Mouse (Mus musculus) gonadal fat pad, adult 2 months (tissue): ENCODE data around the gene Aldh3b3. TPM values are rescaled to one million over a fixed set of nuclear protein-coding genes. Genes with fewer than 3 reads are reported as not detected.
"Not testable (repeated sequence)": the region's sequence is repeated elsewhere in the genome, so short reads cannot be mapped to it uniquely, and the experiment has no call there.

ENCODE experiments used
- DNase-seq: peaks from one replicate; pipeline ENCODE4 v3.0.0-alpha.2; 2012; ENCODE audit warnings: low read depth
- polyA plus RNA-seq: library from polyadenylated mRNA; depleted of rRNA; stranded (reverse); fragments of >200 nt; gene quantifications from 2 replicates; pipeline ENCODE4 v1.2.3, GENCODE M21; 2012

Aldh3b3 gene
- polyA plus RNA-seq, 1 experiment: 0.86 TPM

DNA sequence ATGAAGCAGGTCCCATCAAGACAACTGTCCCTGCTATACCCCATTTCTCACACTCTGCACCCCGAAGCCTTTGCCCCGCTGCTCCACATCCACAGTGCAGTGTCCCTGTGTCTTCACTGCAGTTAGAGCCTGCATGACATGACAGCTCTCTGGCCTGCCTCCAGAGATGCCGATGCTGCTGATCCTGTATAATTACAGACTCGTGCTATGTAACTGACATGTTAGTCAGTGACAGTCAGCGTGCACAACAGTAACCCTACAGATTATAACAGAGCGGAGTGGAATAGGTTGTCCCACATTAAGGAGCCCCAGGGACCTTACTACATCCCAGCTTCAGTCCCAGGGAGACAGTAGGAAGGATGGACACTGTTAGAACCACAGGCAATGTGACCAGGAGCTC, 16.2 kb downstream of the Aldh3b3 start:
- not testable (repeated sequence) for DNase-seq

DNA sequence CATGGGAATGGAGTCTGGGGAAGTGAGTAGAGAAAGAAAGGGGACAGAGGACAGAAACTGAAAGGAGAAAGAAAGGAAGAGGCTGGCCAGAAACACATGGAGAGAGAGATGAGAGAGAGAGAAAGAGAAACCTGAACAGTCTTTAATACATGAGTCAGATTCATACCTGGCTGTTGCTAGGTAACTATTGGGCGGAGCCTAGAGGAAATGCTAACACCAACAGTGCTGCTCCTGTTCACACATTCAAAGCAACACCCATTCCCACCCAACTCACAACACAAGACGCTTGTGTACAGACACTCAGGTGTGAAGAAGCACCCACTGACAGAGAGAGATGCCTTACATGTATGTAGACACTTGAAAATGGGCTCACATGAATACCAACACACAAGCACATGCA, 17.4 kb downstream of the Aldh3b3 start:
- no peak for DNase-seq

DNA sequence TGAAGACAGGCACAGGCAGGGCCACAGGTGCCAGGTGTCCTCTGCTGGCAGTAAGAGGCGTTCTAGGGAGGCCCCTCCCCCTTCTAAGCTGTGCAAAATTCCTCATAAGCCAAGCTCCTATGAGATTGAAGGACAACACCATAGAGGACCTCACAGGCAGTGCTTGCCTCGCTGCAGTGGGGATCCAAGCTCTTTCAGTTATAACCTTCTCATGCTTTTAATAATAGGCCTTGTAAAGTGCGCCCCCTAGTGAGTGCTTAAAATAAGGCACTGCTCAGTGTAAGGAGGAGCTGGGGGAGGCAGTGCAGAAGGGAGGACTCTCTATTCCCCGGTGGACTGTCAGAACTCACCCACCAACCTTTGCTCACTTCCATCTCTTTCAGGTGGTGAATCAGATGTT, 21.9 kb downstream of the Aldh3b3 start:
- DNase-seq: no peak

DNA sequence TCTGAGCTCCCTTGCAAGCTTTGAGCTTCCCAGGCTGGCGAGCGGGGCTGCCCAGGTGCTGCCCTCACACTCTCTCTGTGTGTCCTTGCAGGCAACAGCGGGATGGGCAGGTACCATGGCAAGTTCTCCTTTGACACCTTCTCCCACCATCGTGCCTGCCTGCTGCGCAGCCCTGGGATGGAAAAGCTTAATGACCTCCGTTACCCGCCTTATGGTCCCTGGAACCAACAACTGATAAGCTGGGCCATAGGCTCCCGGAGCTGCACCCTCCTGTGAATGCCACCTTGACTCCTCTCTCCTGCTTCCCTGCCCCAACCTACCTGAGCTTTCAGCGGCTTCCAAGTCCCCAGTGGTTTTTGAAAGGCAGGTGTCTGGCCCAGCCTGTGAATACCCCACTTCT, 22.5 kb downstream of the Aldh3b3 start:
- DNase-seq: no peak

DNA sequence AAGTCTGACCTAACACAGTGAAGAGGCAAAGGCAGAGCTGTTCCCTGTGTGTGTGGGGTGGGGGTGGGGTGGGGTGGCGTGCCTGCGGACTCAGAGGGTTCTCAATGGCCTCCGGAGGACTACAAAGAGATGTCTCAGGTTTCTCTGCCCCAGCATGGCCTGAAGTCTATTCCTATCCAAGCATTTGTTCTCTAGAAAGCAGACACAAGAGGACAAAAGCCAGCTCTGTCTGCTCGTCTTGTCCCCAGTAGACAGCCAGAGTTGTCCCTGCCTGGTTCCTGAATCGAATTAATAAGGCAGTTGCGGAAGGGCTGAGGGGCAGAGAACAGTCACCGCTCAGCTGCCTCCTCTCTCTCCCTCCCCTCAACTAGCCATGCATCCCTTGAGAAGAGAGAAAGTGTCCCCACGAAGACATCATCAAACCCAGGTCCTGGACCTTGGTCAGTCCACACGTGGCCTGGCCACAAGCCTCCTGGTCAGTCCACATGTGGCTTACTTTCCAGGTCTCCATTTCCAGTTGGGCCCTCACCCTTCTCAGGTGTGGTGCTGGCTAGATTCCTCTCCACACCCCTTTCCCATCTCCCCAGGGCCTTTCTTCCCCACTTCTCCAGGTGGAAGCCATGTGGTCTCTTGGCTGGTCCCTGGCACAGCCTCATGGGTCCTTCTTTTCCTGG, 25.2 kb downstream of the Aldh3b3 start:
- DNase-seq: no peak

DNA sequence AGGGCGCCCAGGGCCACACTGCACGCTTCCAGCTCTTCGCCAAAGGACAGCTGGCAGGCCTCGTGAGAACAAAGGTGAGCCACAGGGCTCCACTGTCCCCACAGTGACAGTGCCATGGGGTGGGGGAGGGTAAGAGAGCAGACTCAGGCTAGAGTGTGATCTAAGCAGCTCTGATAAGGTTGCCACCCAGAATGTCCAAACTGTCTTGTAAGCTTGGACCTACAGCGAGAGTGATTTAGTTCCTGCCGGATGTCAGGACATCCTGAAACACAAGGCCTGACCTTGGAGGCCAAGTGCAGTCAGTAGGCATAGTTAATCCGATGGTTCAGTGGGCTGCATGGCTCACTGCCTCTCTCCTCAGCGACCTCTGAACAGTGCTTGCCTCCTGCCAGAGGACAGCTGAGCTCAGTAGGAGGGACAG, 26.8 kb downstream of the Aldh3b3 start:
- DNase-seq: no peak

DNA sequence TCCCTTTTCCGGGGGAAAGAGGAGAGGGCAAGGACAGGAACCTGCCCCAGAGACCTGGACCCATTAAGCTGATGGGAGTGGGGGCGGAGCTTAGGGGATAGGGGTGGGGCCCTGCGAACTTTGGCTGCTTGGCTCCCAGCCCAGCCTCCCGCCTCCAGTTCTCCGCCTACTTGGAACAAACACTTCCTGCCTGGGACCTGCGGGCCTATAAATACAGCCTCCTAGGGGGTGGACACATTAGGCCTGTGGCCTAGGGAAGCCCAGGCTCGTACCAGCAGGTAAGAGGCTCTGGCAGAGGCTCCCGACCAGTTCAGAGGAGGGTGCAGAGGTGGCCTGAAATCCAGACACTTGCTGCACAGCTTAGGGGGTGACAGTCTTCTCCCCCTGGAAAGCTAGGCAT, 27.9 kb downstream of the Aldh3b3 start, which contains the start of gene Acy3:
TSS of gene Acy3 (plus strand) at position 237 of the 400 bp plus-strand sequence.
- no peak for DNase-seq

DNA sequence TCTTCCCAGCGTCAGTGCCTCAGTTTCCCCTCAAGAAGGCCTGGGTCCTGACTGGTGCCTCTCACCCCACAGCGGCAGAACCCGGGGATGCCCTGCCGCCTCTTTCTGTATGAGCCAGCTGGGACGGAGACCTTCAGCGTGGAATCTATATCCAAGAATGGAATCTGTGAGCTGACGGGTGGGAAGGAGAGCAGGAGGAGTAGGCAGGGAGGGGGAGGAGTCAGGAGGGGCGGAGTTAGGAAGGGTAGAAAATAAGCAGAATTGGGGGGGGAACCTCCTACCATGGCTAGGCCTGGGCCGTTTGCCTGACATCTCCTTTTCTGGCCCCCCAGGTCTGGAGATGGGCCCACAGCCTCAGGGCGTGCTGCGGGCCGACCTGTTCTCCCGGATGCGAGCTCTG, 29.6 kb downstream of the Aldh3b3 start:
- no peak for DNase-seq

DNA sequence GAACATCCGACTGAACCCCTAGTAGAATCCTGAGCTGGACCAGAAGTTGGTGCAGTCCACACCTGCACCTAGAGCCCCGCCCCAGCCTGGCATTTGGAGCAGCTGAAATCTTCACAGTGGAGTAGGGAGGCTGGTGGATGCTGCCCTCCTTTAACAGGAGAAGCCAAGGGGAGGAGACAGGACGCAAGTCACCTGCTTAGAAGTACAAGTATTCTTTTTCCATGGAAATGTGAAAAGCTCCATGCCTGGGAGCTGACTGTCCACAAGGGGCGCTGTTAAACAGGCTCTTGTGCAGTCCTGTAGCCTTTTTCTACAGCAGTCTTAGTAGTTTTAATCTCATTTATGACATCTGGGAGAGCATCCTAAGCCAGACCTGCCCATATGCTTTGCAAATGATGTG, 30.3 kb downstream of the Aldh3b3 start:
- no peak for DNase-seq

DNA sequence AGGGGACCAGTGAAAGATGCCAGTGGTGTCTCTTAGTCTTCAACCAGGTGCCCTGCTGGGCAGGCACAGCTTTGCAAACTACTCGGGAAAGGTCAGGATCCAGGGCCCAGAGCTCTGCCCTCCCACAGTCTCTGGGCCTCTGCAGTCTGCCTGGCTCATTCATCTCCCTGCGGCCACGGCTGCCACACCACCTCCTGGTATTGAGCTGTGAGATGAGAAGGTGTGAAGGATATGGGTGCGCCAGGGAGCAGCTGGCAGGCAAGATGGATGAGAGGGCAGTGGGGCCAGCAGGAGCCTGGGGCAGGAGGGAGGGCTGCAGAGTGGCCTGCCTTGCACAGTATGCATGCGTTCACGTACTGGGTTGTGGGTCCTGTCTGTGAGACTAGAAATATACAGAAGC, 32.4 kb downstream of the Aldh3b3 start:
- DNase-seq: no peak

DNA sequence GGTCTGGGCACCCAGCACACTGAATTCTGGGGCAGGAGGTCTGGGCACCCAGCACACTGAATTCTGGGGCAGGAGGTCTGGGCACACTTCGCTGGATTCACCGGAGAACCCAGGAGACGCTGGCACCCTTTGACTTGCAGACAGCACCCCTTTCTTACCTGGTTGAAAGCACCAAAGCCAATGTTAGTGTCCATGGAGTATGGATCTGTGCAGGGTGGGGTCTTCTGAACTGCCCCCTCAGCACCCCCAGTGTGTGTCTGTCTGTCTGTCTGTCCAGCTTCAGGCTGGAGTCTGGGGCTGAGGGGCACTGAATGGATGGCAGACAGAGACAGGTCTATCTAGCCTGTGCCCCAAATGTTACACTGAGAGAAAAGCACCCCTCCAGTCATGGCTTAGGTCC, 33.1 kb downstream of the Aldh3b3 start:
- no peak for DNase-seq

DNA sequence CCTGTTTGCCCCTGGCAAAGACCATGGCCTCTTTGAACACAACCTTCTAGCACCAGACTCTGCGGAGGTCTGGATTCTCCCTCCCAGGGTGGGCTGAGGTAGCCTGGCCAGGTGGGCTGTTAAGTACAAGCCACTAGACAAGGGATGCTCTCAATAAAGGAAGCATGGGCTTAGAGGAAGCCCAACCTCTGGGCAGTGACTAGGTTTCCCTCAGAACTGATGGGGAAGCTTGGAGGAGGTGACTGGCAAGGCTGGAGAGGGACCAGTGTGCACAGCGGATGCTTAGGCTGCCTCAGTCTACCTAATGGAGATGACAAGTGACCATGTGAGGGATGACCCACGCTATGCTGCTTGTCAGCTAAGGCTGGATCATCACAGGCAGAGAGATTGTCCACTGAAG, 33.5 kb downstream of the Aldh3b3 start:
- DNase-seq: no peak

DNA sequence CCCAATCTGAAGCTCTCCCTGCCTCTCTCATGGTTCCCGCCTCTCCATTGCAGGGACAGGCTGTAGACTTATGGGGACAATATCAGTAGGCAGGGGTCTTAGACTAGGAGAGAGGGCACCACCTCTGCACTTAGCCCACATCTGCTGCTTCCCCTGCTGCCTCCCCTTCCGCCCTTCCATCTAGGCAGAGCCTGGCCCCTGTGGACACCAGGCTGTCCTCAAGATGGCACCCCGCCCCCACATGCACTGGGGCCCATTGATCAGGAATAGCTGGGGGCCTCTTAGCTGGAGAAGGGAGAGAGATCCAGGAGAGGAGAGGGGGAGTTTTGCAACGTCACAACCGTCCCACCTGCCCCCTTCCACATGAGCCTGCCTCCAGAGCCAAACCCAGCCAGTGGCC, 34.0 kb downstream of the Aldh3b3 start, which contains the start of gene Tbx10:
TSS of gene Tbx10 (plus strand) at position 337 of the 400 bp plus-strand sequence.
- DNase-seq: no peak

DNA sequence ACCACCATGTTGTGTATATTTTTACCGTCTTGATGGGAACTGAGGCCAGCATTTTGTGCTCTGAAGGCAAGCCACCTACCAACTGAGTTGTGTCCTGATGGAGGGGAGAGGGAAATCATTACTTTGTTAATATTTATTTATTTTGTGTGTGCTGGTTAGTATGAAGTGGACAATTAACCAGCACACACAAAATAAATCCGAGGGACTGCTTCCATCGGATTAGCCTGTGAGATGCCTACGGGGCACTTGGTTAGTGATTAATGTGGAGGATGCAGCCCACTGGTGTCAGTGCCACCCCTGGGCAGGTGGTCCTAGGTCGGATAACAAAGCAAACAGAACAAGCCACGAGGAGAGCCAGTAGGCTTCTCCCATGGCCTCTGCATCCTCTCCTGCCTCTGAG, 36.5 kb downstream of the Aldh3b3 start:
- no peak for DNase-seq

DNA sequence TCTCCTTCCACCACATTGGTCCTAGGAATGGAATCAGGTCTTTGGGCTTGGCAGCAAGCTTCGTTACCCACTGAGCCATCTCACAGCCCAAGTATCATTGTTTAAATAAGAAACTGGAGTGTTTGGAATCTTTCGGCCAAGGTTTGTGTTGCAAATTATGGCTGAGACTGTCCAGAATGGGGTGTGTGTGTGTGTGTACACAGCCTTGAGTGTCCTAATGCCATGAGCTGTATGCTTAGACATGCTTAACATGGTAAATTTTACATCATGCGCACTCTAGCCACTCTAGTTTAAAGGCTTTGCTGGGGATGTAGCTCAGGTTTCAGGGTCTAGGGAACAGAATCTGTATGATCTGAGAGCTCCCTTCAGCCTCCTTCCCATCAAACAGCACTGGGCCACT, 37.1 kb downstream of the Aldh3b3 start:
- no peak for DNase-seq

DNA sequence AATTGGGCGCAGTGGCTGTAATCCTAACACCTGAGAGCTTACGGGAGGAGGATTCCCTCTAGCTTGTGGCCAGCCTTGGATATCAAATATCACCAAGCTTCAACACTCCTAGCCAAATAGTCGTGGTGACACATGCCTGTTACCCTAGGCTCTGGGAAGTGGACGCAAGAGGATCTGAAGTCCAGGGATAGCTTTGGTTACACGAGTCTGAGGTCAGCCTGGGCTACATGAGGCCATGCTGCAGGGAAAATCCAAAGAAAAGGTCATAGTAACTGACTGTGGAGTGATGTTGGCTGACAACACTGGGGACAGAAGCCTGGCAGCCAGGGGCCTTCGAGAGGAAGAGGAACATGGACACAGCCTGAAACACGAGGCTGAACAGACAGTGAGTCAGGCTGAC, 37.7 kb downstream of the Aldh3b3 start:
- DNase-seq: no peak

DNA sequence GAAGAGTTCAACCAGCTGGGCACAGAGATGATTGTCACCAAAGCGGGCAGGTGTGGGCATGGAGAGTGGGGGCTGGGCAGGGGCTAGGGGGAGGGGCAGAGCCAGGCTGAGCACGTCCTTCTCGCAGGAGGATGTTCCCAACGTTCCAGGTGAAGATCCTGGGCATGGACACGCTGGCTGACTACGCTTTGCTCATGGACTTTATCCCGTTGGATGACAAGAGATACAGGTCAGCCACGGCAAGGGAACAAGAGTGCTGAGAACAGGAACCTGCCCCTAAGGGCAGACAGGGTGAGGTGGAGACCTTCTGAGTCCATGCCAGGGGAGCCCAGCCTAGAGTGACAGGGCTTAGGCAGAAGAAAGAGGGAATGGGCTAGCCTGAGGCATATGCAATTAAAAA, 38.3 kb downstream of the Aldh3b3 start:
- DNase-seq: no peak

DNA sequence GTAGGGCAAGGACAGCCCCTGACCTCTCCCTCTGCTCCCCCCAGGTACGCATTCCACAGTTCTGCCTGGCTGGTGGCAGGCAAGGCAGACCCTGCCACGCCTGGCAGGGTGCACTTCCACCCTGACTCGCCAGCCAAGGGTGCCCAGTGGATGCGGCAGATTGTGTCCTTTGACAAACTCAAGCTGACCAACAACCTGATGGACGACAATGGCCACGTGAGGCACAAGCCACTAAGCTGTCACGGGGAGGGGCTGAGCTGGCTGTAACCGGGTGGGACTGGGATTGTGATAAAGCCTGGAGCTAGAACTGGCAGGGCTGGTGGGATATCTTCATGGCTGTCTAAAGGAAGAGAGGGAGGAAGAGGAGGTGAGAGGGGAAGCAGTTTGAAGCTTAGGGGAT, 38.8 kb downstream of the Aldh3b3 start:
- DNase-seq: no peak

DNA sequence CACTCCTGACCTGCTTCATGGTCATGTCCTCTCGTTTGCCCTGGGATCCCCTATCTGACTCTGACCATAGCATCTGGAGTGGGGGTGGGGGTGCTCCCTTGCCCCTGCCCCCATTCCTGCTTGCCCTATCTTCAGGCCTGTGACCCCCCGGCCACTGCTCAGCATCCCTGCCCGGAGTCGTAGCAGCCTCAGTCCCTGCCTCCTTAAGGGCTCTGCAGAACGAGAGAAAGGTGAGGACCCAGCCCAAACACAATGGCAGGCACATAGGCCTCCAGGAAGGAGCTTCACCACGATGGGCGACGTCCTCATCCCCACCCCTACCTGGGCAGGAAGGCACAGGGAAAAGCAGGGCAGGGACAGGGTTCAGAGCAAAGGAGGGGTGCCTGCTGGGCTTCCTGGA, 39.9 kb downstream of the Aldh3b3 start:
- no peak for DNase-seq

DNA sequence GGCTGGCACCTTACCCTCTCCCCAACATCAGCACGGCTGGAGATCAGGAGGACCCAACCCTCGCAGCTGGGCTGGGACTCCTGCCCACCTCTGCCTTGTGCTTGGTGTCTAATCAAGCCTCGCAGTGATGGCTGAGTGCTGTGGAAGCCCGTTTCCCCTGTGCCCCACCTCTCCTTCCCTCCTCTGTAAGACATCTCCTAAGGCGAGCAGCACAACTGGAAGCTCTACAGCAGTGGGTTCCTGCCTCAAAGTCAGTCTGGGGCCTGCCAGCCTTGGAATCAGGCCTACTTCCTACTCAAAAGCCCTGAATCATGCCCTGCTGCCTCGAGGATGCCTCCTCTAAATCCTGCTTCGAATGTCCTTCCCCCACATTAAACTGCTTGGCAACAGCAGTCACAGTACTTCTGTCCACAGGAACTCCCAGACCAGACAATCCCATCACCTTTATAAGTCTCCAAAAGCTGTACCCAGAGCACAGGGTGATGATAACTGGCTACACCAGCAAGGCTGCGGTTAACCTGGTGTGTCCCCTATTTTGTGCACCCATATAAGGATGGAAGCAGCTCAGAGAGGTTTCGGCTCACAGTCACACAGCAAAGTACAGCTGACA, 40.8 kb downstream of the Aldh3b3 start:
- DNase-seq: no peak

DNA sequence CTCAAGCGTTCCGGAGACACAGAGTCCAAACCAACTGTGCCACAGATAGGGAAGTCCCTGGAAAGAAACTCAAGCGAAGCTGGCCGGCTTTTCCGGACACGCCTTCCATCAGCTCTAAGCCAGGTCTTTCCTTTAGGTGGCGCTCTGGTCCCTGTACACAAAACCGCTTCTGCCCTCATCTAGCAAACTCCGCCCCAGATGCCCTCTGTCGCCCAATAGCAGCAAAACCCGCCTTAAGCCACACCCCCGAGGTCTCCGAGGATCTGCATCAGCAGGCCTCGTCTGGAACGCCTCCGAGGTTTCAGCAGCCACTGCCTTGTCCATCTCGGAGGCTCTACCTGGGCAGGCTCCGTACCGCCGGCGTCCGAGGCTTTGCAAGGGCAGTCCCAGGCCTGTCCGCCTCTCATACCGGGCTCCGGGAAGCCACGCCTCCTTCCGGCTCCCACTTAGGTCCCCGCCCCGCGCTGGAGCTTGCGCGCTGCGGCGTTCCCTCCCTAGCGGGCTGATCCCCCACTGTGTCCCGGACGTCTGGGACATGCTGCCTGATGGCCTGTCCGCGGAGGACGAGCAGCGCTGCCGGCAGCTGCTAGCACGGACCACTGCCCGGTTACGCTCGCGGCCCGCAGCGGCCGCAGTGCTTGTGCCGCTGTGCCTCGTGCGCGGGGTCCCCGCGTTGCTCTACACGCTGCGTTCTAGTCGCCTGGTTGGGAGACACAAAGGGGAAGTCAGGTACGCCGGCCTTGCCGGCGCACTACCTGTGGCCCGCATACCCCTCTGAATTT, 41.9 kb downstream of the Aldh3b3 start, which contains the start of the genes Nudt8 and Gm49405:
TSS of gene Nudt8 (plus strand) at position 462 of the 782 bp plus-strand sequence.
TSS of gene Gm49405 (plus strand) at position 508 of the 782 bp plus-strand sequence.
- DNase-seq: peak; percentile 75

DNA sequence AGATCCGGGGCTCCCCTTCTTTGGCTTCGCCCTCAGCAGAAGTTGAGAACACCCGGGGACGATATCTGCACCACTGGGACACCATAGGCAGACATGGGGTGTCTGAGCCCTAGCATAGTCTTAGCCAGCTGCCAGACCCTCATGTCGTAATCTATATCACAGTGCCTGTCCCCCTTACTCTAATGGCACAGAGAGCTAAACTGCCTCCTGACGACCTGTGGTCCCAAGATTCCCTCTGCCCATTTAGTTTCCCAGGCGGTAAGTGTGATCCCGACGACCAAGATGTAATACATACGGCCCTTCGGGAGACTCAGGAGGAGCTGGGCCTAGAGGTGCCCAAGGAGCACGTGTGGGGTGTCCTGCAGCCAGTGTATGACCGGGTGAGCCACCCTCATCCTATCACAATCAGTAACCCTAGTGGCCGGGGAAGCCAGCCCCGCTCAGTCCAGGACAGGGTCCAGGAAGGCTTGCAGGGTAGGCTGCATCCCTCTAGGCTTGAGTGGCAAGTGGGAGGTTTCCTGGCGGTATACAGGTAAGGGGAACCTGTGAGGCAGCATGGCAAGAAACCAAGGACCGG, 42.6 kb downstream of the Aldh3b3 start:
- DNase-seq: no peak
